Mouse (Mus musculus) bone marrow, adult 2 months (tissue): Measurements from ENCODE around the gene Camta1.

Experiments
- CTCF ChIP-seq: fragments of 200-500 bp; IDR thresholded peaks from 2 replicates; pipeline ENCODE4 v1.5.1; 2011; ENCODE audit warnings: low read length, control low read depth; ENCODE audit not compliant: control insufficient read depth, insufficient read depth
- POLR2A ChIP-seq: fragments of 200-500 bp; IDR thresholded peaks from 2 replicates; pipeline ENCODE4 v1.6.1; 2011; ENCODE audit warnings: low read depth, mild to moderate bottlenecking, control low read depth, low read length, borderline replicate concordance; ENCODE audit not compliant: control insufficient read depth

DNA sequence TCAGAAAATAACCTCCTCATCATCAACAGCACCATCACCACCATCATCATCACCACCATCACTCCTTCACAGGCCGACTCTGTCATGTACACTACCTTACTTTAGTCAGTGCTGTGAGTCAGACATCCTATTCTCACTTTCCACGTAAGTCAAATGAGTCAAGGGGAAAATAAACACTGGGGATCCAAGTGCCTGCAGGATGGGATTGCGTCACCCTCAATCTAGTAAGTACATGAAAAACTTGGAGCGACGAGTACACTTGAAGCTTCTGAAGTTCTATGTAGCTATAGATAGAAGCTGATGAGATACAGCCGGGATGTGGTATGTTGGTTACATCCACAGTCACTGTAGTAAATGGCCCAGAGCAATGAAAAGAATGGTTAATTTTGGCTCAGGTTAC is 514.1 kb downstream of the Camta1 start:
- no peak for TF ChIP-seq CTCF
- TF ChIP-seq POLR2A = no peak
